Mouse (Mus musculus) heart, adult 18-20 months (tissue): ENCODE data around the gene Iqgap3. TPM values are rescaled to one million over a fixed set of nuclear protein-coding genes. Genes with fewer than 3 reads are reported as not detected.

ENCODE experiments used
- DNase-seq, 2 experiments: peaks; one replicate each; pipeline ENCODE4 v3.0.0; 2021 to 2022; ENCODE audit warnings: mixed read lengths in 1 of 2
- total RNA-seq, 2 experiments: library from RNA; stranded (reverse); gene quantifications; 2 replicates each; pipeline ENCODE4 v1.2.3; 2021

Gene Iqgap3
- total RNA-seq, 2 experiments from 2014 or later = 0.39 to 0.69 TPM

DNA sequence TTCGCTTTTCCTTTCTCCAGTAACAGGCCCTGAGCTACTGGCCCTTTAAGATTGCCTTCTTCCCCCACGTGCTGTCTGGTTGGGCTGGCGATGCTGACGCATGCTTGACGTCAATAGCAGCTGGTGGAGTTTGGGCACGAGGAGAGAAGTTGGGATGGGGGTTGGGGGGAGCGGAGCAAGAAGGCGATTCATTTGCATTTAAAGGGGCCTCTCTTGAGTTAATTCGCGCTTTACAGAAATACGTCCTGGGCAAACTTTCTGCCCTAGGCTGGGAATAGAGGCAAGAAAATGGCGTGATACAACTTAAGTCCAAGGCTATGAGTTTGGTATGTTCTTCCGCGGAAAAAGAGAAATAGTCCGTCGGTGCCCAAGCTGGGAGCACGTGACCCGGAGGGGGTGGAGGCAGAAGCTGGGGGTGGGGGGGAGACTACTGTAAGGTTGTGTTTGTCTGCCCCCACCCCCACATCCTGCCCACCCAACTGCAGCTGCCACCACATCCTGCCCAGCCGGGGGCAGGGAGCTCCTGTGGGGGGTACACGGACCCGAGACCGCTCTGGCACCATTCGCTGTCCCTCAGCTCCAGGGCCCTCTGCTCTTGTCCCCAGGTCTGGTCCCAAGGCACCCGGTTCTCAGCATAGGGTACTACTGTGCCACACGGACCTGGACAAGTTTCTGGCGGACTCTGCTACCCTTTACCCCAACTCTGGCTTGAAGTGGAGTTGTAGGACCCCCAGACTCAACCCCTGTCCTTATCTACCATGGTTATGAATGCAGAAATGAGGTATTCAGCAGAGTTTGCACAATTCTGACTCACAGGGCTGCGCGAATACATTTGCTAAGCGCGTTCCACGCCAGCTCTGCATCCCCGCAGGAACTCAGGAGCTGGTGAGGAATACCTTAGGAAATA lies 56.8 kb downstream of the Iqgap3 start:
- DNase-seq = peak; percentile 97 to 98

DNA sequence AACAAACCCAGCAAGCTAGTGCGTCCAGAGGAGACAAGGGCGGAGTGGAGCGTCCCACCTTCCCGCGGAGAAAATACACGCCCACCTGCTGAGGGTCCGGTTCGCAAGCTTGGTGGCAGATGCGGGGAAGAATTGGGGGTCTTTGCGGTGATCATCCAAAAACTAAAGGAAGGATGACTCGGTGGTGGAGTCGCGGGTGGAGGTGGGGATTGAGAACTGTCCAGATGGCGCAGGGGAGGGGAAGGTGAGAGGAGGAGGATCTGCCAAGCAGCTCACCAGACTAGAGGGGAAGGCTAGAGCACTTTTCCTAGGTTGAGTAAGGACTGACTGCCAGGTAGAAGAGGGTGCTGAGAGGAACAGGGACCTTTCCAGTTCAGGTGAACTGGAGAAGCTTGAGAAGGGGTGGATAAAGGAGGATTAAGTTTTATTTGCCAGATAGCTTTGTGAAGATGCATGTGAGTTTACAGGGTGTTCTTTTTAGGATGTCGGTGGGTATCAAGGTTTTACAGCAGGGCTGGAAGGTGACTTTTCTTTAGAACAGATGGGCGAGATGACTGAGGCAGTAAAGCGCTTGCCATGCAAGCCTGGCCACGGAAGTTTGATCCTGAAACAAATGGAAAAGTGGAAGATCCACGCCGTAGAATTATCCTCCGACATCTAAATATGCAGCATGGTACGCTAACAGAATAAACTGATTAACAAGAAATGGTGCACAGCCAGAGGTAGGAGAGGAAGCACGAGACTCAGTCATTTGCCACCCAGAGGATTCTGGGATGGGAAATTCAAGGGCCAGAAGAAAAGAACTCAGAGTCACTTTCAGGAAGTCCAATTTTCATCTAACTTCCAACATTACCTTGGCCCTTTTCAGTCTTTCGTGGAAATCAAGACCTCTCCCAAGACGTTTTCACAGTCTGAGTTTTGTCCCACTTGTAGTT lies 57.7 kb downstream of the Iqgap3 start:
- DNase-seq = peak; percentile 56 to 77

DNA sequence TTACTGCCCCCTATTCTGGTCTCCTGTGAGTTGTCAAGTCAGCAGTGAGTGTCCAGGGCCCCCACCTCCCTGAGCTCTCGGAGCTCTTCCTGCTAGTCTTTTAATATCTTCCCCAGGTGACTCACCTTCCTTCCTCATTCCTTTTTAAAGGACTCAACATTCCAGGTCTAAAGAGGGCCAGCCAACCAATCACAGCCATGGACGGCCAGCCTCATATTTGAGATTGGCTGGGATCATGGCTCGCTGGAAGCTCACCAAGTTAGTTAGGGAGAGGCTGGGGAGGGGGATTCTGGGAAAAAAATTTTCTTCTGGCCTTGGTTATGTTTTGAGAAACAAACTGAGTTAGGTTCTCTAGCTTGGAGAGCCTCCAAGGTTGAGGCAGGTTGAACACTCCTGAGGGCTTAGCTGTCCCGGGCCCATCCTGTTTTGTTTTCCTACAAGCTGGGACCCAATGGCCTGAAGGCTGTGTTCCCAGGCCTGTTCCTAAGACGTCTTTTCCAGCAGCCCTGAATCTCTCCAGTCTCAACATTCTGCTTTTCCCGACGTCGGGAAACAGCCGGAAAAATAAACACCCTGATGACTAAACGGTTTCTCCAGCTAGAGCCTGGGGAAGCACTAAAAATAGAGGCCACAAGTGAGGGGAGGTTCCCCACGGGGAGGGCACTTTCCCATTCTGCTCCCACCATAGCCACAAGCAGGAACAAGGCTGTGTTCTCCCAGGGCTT lies 58.6 kb downstream of the Iqgap3 start:
- peak; percentile 81 to 85 for DNase-seq

DNA sequence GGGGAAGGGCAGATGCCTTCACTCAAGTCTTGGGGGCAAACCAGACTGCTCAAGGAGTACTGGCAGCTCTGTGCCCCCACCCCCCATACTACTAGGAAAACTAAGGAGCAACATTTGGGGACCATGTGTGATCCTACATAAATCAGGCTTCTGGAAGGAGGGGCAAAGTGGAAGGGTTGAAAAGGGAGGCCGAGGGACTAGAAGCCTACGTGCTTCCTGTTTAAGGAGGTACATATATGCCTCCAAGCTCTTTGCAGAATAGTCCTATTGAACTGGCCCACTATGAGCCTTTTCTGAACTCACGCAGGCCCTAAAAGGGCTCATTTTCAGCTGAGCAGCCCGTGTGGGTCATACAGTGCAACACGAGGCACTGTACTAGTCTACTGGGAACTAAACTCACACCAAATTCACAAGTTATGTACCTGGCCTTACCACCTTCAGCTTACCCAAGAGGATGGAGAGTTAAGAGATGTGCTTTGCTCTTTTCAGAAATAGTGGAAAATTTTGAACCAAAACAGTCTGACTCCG lies 59.2 kb downstream of the Iqgap3 start:
- peak in 1 of 2 experiments; percentile 61 for DNase-seq

DNA sequence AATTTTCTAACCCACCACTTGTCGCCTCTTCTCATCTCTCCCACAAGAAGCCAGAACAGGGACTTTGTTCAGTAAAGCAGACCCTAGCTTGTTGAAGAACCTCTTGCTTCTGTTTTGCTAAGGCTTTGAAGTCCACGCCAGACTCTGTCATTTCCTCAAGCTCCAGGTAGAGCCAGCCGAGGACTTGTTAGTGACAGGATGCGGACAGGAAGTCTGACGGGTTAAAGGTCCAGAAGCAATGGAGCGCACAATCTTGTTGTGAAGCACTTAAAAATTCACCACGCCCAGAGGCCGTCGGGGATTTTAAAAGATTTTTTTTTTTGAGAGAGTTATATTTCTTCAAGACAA lies 59.6 kb downstream of the Iqgap3 start:
- peak; percentile 79 to 80 for DNase-seq

DNA sequence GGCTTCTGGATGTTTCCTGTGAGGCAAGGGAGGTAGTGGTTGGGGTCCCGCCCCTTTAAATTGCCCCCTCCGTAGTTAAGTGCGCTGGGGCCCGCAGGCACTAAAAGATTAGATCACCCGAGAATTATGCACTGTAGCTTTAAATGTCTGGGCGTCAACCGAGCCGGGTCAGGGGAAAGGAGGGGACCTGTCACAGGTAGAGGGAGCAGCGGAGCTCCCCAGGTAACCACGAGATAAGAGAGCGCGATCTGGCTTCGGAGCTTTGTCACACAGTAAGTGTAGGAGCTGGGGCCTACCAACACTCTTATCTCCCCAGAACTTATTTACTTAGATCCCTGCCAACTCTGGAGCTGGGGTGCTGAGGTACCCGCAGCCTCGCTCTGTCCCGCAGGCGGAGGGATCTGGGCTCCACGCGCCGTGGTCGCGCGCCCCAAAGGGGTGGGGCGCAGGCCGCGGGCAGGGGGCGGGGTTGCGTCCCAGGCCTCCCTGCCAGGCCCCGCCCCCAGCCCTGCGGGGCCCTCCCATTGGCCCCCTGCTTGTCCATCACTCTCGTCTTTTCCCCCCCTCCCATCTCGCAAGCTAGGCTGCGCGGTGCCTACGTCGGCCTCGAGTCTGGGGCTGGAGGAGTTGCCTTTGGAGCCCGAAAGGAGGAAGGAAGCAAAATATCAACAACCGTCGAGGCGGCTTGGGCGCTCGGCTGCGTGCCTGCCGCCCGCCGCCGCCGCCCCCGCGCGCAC lies 60.2 kb downstream of the Iqgap3 start, which contains the start of gene Mef2d:
Gene Mef2d (plus strand): TSS at position 586 of the 737 bp plus-strand sequence.
- peak; percentile 97 for DNase-seq

DNA sequence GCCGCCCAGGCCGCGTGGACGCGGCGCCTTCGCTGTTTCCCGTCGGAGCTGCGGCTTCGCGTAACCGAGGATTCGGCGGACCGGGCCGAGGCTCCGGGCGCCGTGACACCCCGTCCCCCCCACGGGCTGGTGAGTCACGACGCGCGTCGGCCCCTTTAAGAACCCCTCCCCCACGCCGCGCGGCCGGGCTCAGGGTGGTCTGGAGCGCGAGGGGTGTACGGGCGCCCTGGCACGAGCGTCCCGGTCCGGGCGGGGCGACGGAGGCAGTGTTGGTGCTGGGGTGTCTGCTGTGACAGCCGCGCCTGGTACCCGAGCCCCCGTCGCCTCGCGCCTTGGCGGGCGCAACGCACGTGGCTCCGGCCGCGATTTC lies 60.8 kb downstream of the Iqgap3 start:
- no peak for DNase-seq

DNA sequence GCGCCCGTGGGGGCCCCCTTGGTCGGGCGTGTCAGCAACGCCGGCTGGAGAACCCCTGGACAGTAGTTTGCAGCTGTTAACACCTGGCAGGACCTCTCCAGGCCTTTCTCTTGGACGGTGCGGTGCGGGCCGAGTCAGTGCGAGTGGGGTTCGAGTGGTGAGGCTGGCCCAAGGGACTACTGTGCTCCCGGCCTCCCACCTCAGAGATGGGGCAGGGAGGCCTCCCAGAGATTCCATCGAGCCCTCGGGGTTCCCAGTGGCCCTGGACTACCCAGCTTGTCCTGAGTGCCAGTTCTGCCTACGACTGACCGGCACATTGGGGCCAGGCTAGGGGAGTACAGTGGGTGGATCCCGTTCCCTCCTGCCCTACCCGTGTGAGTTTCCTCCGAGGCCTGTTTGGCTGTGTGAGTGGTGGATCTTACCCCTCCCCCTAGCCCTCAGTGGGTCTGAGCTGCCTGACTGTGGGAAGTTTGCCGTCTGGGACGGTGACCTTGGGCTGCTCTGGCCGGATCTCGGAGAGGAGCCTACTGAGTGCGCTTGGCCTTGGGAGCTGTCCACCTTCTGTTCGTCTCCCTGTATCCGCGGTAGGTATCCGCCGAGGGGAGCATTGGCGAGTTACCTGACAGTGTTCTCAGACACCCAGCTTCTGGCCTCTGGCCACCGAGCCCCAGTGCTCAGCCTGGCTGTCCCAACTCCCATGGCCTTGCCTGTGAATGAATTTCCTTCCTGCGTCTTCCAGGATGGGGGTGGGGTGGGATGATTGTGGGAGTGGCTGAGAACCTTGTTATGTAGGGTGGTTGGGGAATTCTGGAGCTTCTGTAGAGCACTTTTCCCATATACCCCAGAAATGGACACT lies 61.4 kb downstream of the Iqgap3 start:
- DNase-seq = peak; percentile 88 to 89

DNA sequence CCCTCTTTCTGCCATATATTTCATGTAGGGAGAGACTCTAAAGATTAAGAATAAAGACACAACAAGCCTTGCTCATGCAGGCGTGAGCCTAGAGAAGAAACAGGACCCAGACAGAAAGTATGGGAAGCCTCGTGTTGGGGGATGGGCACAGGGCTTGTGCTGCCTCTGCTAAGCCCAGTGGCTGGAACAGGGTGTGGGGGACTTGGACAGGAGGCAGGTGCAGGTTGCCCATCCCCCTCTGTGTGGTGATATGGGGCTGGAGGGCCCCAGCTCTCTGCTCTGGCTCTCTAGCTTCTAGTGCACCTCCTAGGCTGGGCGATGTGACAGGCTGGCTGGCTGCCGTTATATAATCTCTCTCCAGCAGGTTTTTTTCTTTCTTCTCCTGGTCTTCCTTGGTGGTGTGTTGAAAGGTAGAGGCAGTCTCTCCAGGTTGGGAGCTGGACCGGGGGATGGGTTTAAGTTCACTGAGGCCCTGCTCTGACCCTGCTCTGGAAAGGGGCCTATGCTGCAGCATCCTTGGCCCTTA lies 62.3 kb downstream of the Iqgap3 start:
- DNase-seq = peak; percentile 67 to 71

DNA sequence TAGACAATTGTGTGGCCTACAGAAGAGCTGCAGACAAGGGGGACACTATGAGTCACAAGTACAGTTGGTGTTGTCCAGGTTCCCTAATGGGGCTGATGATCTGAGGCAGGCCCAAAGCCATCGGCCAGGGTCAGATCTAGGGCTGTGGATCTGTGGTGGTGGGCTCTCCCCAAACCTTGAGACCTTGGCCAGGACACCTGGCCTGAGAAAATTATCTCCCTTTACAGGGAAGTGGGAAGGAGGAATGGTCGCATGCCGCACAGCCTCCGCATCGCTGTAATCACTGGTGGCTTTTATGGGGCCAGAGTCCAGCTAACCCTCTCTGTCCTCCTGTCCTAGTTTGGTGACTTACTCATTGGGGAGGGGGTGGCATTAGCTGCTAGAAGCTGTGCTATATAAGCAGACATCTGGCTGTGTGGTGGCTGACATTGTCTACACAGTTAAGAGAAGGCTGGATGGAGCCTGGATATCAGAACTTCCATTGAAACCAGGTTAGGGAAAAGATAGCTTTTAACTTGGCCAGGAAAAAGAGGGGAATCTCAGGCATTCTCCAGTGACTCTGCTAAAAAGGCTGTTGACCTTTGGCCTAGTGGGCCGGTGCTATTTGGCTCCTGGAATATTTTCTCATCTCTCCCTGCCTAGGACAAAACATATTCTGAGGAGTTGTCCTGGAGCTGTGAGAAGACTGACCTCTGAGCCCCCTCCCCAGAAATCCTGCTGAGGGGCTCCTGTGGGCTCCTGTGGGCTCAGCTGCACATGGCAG lies 63.1 kb downstream of the Iqgap3 start:
- DNase-seq = peak; percentile 49 to 62

DNA sequence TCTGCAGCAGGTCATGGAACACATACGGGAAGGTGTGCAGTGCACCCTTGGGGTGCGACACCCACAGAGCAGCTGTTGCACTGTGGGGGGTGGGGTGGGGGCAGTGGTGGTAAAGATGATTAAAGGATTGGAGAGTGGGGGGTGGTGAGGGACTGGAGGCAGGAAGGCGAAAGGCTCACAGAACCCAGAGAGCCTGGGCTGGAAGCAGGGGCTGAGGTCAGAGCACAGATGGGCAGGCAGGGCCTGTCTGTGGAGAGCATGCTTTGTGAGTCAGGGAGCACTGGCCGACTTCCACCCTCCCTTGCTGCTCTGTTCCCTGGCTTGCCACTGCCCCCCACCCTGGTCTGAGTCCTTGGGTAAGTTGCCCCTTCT lies 63.6 kb downstream of the Iqgap3 start:
- peak; percentile 67 to 72 for DNase-seq

DNA sequence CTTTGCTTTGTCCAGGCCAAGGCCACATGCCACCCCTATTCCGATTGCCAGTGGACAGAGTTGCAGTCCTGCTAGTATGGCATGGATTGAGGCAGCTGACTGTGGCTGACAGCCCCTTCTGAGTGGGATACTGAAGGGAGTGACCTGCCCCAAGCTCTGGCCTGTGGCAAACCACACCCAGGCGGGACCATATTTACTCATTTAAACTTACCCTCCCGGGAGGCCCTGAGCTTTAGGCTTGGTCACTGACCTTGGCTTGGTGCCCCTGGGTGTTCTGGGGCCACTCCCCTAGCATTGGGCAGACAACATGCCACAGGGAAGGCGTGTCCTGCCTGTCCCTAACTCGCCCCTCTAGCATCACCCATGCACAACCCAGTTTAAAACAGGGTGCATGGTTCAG lies 64.2 kb downstream of the Iqgap3 start:
- peak; percentile 68 to 75 for DNase-seq

DNA sequence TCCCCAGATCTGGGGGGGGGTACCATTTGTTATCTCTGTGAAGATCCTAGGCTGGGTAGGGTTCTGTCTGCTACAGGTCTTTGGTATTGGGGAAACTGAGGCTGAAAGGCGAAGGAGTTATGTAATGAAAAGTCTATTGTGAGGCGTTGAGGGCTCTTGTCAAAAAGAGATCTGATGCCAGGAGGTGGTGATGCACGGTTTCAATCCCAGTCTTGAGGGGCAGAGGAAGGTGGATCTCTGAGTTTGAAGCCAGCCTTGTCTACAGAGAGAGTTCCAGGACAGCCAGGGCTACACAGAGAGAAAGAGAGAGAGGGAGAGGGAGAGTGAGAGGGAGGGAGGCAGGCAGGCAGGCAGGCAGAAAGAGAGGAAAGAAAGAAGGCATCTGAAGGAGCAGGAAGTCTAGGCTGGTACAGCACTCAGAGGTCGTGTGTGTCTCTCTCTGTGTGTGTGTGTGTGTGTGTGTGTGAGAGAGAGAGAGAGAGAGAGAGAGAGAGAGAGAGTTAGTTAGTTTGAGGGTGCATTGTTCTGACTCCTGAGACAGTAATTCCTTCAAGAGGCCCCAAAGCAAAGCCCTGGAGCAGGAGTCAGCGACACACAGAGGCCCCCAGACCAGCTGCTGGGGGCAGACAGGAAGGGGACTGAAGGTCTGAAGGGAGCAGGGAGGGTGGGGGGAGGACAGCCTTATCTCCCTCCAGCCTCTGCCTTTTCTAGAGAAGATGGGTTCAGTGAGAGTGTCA lies 64.8 kb downstream of the Iqgap3 start:
- no peak for DNase-seq

DNA sequence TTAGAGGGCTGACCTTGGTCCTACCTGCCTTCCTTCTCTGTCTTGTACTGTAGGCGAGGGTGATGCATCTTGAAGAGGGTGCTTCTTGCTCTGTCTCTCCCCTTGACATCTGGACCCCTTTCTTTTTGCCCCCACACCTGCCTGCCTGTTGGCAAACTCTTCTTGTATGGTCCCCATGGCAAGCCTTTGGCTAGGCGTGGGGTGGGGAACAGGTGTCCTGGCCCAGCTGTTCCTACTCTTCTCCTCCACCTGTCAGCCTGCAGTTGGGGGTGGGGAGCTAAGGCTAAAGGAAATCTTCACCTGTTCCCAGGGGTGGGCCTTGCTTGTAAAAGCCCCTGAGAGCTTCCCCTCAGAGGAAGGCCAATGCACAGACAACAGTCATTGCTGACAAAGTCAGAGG lies 65.7 kb downstream of the Iqgap3 start:
- DNase-seq = no peak

DNA sequence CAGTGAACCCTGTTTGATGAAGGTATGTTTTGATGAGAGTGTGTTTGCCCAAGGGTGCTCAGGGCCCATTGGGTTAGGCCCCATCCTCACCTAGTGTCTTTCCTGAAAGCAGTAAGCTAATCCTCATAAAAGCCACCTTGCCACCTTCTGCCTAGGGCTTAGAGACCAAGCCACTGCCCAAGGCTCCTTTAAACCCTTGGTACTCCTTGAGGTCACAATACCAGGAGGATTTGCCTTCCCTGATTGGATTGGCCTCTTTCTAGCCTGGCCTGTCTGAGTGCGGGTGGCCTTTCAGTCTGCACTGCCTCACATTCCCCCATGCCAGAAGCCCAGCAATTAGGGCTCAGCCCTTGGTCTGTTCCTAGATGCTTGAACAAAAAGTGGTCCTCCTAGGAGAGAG lies 66.1 kb downstream of the Iqgap3 start:
- DNase-seq = no peak

DNA sequence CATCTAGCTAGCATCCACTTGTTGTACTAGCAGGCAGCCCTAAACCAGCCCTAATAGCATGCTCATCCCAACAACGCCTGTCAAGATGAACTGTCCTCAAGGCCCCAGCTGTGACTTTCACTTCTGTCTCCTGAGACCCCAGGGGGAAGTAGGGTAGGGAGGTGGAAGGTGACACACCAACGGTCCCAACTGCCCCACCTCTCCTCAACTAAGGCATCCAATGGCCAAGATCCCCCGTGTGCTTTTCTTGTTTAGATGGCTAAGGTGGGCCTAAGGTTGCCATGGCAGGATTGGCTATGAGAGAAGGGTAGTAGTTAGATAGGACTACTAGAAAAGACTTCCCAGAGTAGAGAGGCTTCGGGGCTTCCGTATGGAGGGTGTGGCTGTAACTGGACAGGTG lies 66.6 kb downstream of the Iqgap3 start:
- DNase-seq = no peak

DNA sequence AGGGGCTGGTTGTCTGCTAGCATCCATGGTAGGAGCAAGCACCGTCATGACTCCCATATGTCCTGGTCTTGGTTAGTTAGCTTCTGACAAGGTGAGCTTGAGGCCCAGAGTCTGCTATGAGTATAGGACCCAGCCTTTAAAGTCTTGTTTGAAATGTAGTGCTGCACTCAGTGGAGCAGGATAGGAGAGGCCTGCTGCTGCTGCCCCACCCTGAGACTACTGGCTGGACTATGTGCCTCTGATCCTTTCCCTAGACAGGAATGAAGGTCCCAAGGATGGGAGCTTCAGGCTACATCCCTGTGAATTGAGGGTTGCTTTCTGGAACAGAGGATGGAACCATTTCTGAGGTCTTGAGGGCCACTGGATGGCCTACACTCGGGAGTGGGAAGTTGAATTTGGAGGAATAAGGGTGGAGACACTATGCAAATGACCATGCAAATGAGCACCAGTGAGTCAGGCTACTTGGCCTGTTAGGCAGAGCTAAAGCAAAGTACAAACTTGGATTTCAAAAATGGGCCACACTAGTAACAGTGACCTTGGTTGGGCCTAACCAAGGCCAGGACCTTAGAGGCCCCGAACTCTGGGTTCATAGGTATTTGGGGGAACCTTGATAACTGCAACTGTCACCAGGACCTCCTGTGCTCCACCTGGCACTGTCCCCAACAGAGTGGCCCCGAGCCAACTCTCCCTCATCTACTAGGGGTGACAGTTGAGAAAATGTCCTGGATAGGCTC lies 67.2 kb downstream of the Iqgap3 start:
- DNase-seq = peak; percentile 75 to 83

DNA sequence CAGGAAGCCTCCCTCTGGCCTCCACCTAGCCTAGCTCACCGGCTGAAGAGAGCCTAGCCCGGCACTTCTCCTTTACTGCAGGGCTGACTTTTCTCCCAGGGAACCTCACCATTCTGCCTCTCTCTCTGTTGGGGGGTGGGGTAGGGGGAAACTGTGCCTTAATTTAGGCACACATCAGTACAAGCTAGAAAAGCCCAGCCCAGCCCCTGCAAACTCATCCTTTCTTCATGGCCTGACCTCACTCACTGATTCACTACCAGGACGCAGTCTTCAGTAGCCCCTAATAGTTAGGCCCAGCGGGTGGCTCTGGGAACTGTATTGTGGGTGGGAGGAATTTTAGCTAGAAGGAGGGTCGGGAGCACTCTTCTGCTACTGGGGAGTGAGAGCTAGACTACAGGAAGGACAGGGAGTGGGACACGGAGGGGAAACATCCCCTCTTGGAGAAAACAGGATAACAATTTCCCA lies 67.8 kb downstream of the Iqgap3 start:
- DNase-seq = no peak
